Mouse (Mus musculus) ES-E14 (cell line): ENCODE measurements at regions not wholly inside any gene's neighbourhood (a gene's known extent, or its start where the extent isn't known, plus 50 kb on each side); places are given as distances from the start of the nearest gene placed in this dataset.

ENCODE experiments used
- DNase-seq: peaks from one replicate; pipeline ENCODE4 v3.0.0-alpha.2; 2013; ENCODE audit warnings: low read depth, low spot score
- H3K27ac ChIP-seq: 2 replicates; pipeline ENCODE4 v1.5.1; 2012; ENCODE audit warnings: low read depth, mild to moderate bottlenecking, low read length, moderate library complexity, mixed read lengths; ENCODE audit not compliant: poor library complexity, insufficient read depth, severe bottlenecking
- H3K36me3 ChIP-seq: 2 replicates; pipeline ENCODE4 v1.6.1; 2012; ENCODE audit warnings: mild to moderate bottlenecking, low read length, moderate library complexity, mixed read lengths; ENCODE audit not compliant: control insufficient read depth, poor library complexity, insufficient read depth, severe bottlenecking
- H3K4me1 ChIP-seq, 2 experiments: fragments of 150-350 bp in 1 of 2; sonication (generic) in 1 of 2; 2 replicates each; pipeline ENCODE4 v1.6.1; 2012; ENCODE audit warnings: low read length in 2 of 2, mild to moderate bottlenecking in 1 of 2, mixed read lengths in 1 of 2; ENCODE audit not compliant: control insufficient read depth in 2 of 2, insufficient read depth in 2 of 2, poor library complexity in 1 of 2
- H3K4me3 ChIP-seq, 2 experiments: fragments of 150-350 bp in 1 of 2; sonication (generic) in 1 of 2; 2 replicates each; pipeline ENCODE4 v1.5.1; 2012; ENCODE audit warnings: low read length in 2 of 2, low read depth in 1 of 2, mild to moderate bottlenecking in 1 of 2, mixed read lengths in 1 of 2; ENCODE audit not compliant: insufficient read depth in 1 of 2, poor library complexity in 1 of 2, severe bottlenecking in 1 of 2
- H3K9ac ChIP-seq: 2 replicates; pipeline ENCODE4 v1.6.1; 2012; ENCODE audit warnings: low read depth, mild to moderate bottlenecking, low read length, mixed read lengths; ENCODE audit not compliant: poor library complexity, insufficient read depth, severe bottlenecking
- H3K9me3 ChIP-seq: fragments of 150-350 bp; sonication (generic); 2 replicates; pipeline ENCODE4 v1.6.1; 2012; ENCODE audit warnings: low read depth, mild to moderate bottlenecking, low read length; ENCODE audit not compliant: control insufficient read depth, insufficient read depth
- CHD2 ChIP-seq: IDR thresholded peaks from 2 replicates; pipeline ENCODE4 v1.6.1; 2014; ENCODE audit warnings: mild to moderate bottlenecking, low read depth, low read length, inconsistent platforms
- HCFC1 ChIP-seq: IDR thresholded peaks from 2 replicates; pipeline ENCODE4 v1.6.1; 2012; ENCODE audit warnings: low read length, inconsistent platforms, borderline replicate concordance; ENCODE audit not compliant: insufficient read depth
- MAFK ChIP-seq: IDR thresholded peaks from 2 replicates; pipeline ENCODE4 v1.6.1; 2014; ENCODE audit warnings: mild to moderate bottlenecking, low read depth, low read length, inconsistent platforms; ENCODE audit not compliant: insufficient read depth
- ZC3H11A ChIP-seq: IDR thresholded peaks from 2 replicates; pipeline ENCODE4 v1.6.1; 2012; ENCODE audit warnings: low read depth, mild to moderate bottlenecking, inconsistent platforms, low read length, borderline replicate concordance
- ZNF384 ChIP-seq: IDR thresholded peaks from 2 replicates; pipeline ENCODE4 v1.6.1; 2012; ENCODE audit warnings: low read depth, low read length, inconsistent platforms
- in situ Hi-C, 2 experiments: fragments of 600-800 bp; cut with MboI; formaldehyde crosslinking; loops; one replicate each; pipeline ENCODE4 v1.15.1; 2025; ENCODE audit warnings: low sequenced_read_pairs in 2 of 2, inconsistent platforms in 1 of 2; ENCODE audit not compliant: unreplicated experiment in 2 of 2

GRCm38 (mm10) chr11:112345586-112345985, 436.4 kb upstream of the Sox9 start:
- DNase-seq: no peak
- Histone ChIP-seq H3K9ac (no peak overlapping the region), H3K9me3 (no peaks in the 10 kb centered on the region), H3K27ac (no peak overlapping the region), H3K4me3 (no peak overlapping the region), H3K36me3 (no peaks in the 10 kb centered on the region), H3K4me1 (no peaks in the 10 kb centered on the region)
- in situ Hi-C loops: no loop called here
- TF ChIP-seq MAFK: no peak
- no peak for TF ChIP-seq ZC3H11A

GRCm38 (mm10) chr11:112346089-112346488, 435.9 kb upstream of the Sox9 start:
- Histone ChIP-seq H3K9ac (no peak overlapping the region), H3K9me3 (no peaks in the 10 kb centered on the region), H3K27ac (no peak overlapping the region), H3K4me1 (no peaks in the 10 kb centered on the region), H3K4me3 (no peak overlapping the region), H3K36me3 (no peaks in the 10 kb centered on the region)
- in situ Hi-C loops: no loop called here
- TF ChIP-seq ZNF384 (no peak), ZC3H11A (no peak), HCFC1 (no peak), MAFK (no peak), CHD2 (no peak)
- no peak for DNase-seq

- no peaks in the 10 kb centered on the region for H3K4me1 ChIP-seq
- no peak overlapping the region for H3K4me3 ChIP-seq
- no peak overlapping the region for H3K9ac ChIP-seq
- H3K9me3 ChIP-seq: no peaks in the 10 kb centered on the region
- no peak overlapping the region for H3K27ac ChIP-seq
- no peaks in the 10 kb centered on the region for H3K36me3 ChIP-seq
- TF ChIP-seq ZC3H11A (no peak), ZNF384 (no peak), CHD2 (no peak), HCFC1 (no peak), MAFK (no peak)
- no peak for DNase-seq
- in situ Hi-C loops: no loop called here
Measured at GRCm38 (mm10) chr11:112346532-112346931, 435.5 kb upstream of the Sox9 start.

- in situ Hi-C loops: no loop called here
- Histone ChIP-seq H3K36me3 (no peaks in the 10 kb centered on the region), H3K9ac (no peak overlapping the region), H3K4me3 (no peak overlapping the region), H3K4me1 (no peaks in the 10 kb centered on the region), H3K9me3 (no peaks in the 10 kb centered on the region), H3K27ac (no peak overlapping the region)
- no peak for TF ChIP-seq HCFC1
- TF ChIP-seq ZNF384: no peak
- TF ChIP-seq CHD2: no peak
- TF ChIP-seq ZC3H11A: no peak
- no peak for TF ChIP-seq MAFK
- DNase-seq: no peak
Measured at GRCm38 (mm10) chr11:112355311-112355710, 426.7 kb upstream of the Sox9 start.

GRCm38 (mm10) chr11:112366715-112367114, 415.3 kb upstream of the Sox9 start:
- TF ChIP-seq CHD2: no peak
- TF ChIP-seq ZNF384: no peak
- TF ChIP-seq ZC3H11A: no peak
- in situ Hi-C loops: no loop called here
- Histone ChIP-seq H3K9me3 (no peaks in the 10 kb centered on the region), H3K9ac (no peak overlapping the region), H3K27ac (no peak overlapping the region), H3K36me3 (no peaks in the 10 kb centered on the region), H3K4me3 (no peak overlapping the region), H3K4me1 (no peaks in the 10 kb centered on the region)
- DNase-seq: no peak
